Mouse (Mus musculus) neutrophil, adult 65 days (primary cell): Measurements from ENCODE around the gene Nif3l1. TPM values are rescaled to one million over a fixed set of nuclear protein-coding genes. Genes with fewer than 3 reads are reported as not detected.

Experiments used
- total RNA-seq: library from RNA; stranded (reverse); gene quantifications from 2 replicates; pipeline ENCODE4 v1.2.4, GENCODE M21; 2023

Nif3l1 gene
- total RNA-seq: 34.5 and 34.9 TPM in 2 replicates

GRCm38 (mm10) chr1:58445143-58445722, at the start of gene Nif3l1, which contains the start of gene Ppil3:
Gene Nif3l1 (plus strand): TSS chr1:58445151.
Gene Ppil3 (minus strand): TSS chr1:58445486.

GRCm38 (mm10) chr1:58423371-58424248, 21.3 kb upstream of the Nif3l1 start, which contains the start of gene Clk1:
Gene Clk1 (minus strand): TSS chr1:58424066.

DNA sequence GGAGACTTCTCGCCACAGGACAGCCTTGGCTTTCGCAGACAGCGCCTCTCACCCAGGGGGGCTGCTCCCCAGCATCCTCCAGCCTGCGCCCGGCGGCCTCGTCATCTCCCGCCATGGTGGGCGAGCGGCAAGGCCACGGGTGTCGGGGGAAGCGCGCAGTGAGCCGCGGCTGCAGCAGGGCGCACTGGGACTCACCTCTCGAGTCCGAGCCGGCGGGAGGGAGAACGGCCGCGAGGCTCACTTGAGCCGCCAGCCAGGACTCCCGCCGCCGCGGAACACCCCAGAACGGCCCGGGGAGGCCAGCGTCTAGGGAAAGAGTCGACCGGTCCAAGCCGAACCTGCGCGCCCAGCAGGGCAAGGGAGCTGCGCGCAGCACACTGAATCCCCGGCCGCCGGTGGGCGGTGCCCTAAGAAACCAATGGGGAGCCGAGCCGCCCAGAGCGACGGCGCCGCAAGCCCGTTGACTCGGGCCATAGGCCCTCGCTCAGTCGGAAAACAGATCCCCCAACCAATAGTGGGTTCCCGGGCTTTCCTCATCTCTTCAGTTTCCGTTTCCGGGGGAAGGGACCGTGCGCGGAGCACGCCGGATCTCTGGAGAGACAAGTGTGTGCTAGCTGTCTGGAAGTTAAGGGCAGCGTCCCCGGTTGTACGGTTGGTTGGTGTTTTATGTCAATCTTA, 59.8 kb downstream of the Nif3l1 start, which contains the start of gene Orc2:
Gene Orc2 (minus strand): TSS at position 533 of the 678 bp plus-strand sequence.

Other genes starting within 250 kb of the Nif3l1 start
- gene Aox4, start 234.8 kb upstream of the Nif3l1 start, total RNA-seq: not detected in 2 replicates
- 0.07 TPM in 1 of 2 replicates, not detected in the other for gene Aox2, start 166.8 kb upstream of the Nif3l1 start, total RNA-seq
- 104 and 119 TPM in 2 replicates for gene Bzw1, start 52.3 kb upstream of the Nif3l1 start, total RNA-seq
- 1,414 and 1,649 TPM in 2 replicates for gene Clk1, start 21.1 kb upstream of the Nif3l1 start, total RNA-seq
- gene Ppil3, start 335 bp downstream of the Nif3l1 start, total RNA-seq: 10.4 and 12.0 TPM in 2 replicates
- 7.8 TPM in 2 replicates for gene Orc2, start 60.0 kb downstream of the Nif3l1 start, total RNA-seq
- gene Fam126b, start 141.2 kb downstream of the Nif3l1 start, total RNA-seq: 10.9 and 12.8 TPM in 2 replicates
- 36.0 and 41.8 TPM in 2 replicates for gene Ndufb3, start 141.2 kb downstream of the Nif3l1 start, total RNA-seq